Mouse (Mus musculus) activated CD4-positive, CD25-positive, alpha-beta regulatory T cell (primary cell): Measurements from ENCODE around the gene Cfap298. TPM values are rescaled to one million over a fixed set of nuclear protein-coding genes. Genes with fewer than 3 reads are reported as not detected.

Source experiments
- polyA plus RNA-seq, 2 experiments: library from polyadenylated mRNA; unstranded; fragments of 100-300 nt; shearing (Covaris generic); gene quantifications; one replicate each; pipeline ENCODE4 v1.2.1; 2017

Gene Cfap298
- polyA plus RNA-seq = 10 to 100 TPM; 45.8 to 50.4 TPM

DNA sequence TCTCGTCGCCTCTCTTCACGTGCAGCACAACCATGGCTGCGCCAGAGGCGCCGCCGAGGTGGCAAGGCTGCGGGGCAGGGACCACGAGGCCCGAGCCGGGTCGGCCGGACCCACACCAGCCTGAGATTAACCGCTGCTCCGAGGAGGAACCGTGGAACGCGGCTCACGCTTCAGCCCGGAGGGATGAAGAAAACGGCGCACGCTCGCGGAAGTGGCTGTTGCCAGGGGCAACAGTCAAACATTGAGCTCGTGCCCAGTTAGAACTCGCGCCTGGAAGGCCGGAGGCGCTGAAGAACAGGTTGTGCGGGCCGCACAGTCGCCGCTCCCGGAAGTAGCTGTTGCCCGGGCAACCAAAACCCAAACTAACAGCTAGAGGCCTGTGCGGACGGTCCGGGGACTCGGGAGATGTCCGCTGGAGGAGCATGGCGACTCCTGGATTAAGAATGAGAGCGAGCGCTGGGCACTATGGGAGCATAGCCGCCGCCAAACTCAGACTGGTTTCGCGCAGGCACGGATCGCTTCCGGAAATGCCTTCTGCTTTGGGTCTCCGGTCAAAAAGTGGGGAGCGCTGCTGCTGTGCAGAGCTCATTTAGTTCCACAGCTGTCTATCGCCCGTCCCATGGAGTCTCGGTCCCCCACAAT lies at the start of gene Cfap298:
Cfap298 (minus strand) TSS at position 428 of the 642 bp plus-strand sequence.

Other genes with a start within 250 kb of the Cfap298 start
- gene Mis18a, start 207.7 kb downstream of the Cfap298 start, polyA plus RNA-seq = 10 to 100 TPM; 47.9 to 74.8 TPM
- 1 to 10 TPM in 1 of 2 experiments, not detected in 1; 3.1 TPM for gene Mrap, start 196.9 kb downstream of the Cfap298 start, polyA plus RNA-seq
- 1 to 10 TPM; 8.3 to 9.4 TPM for gene Urb1, start 124.7 kb downstream of the Cfap298 start, polyA plus RNA-seq
- under 1 TPM in 1 of 2 experiments, not detected in 1; 0.55 TPM for gene Eva1c, start 108.4 kb downstream of the Cfap298 start, polyA plus RNA-seq
- 10 to 100 TPM; 39.4 to 46.4 TPM for gene Synj1, start 76.2 kb upstream of the Cfap298 start, polyA plus RNA-seq
- 10 to 100 TPM; 89.9 to 90.8 TPM for gene Paxbp1, start 109.4 kb upstream of the Cfap298 start, polyA plus RNA-seq
- gene 4932438H23Rik, start 160.0 kb upstream of the Cfap298 start, polyA plus RNA-seq = under 1 TPM; 0.36 to 0.39 TPM